Mouse (Mus musculus) spleen, postnatal 10 days (tissue): Measurements from ENCODE around the gene Tmem126a.

Source experiments
- DNase-seq, 2 experiments: peaks; one replicate each; pipeline ENCODE4 v3.0.0; 2021 to 2022; ENCODE audit warnings: low spot score in 2 of 2

The Tmem126a gene

GRCm38 (mm10) chr7:90456845-90457468 lies at the start of gene Tmem126a:
Tmem126a (minus strand) TSS chr7:90457229.
- DNase-seq = peak; percentile 66 to 78

- no peak for DNase-seq
Observed at GRCm38 (mm10) chr7:90482607-90483006, 25.6 kb upstream of the Tmem126a start.

DNA sequence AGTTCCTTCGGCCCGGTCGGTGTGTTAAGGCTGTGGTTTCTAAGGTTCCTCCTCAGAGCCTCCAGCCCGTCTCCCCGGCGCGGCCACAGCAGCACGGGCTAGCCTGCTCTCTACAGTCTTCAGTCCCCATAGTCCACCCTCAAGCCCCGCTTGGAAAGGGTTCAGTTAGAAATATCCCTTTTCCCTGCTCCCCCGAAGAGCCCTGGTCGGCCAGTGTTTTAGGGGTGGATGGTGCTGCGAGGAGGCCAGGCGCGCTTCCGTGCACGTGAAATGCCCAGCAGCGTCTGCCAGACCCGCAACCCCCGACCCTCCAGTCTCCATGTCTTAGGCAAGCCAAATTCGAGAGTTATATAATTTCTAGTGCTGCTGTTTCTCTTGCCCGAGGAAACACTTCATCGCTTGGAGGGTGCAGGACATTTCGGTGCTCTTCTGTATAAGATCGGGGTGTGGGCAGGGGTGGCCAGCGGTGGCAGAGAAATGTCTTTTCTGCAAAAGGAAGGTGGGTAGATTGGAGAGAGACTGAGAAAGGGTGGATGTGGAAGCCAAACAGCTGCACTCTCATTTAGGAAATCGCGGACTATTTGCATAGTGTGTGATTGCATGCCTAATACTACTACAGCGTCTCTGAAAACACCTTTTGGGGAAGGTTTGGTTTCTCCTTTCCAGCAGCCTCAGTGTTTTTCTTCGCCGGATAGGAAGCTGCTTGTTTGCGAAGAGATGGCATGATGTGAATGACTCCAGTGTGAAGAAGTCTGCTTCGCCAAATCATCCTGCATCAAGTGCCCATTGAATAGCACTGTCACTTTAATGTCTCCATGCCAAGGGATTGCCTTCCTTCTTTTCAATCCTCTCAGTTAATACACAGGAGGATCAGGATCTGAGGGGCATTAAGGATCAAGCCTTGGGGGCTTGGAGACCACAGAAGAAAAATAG lies 19.6 kb upstream of the Tmem126a start, which contains the start of gene Dlg2:
Dlg2 (plus strand) TSS at position 360 of the 933 bp plus-strand sequence.
- no peak for DNase-seq

- peak; percentile 99 for DNase-seq
Observed at GRCm38 (mm10) chr7:90475793-90476312, 18.8 kb upstream of the Tmem126a start, which contains the start of gene Tmem126b. Tmem126b (minus strand) TSS chr7:90476001.

- no peak for DNase-seq
Observed at GRCm38 (mm10) chr7:90473511-90473910, 16.5 kb upstream of the Tmem126a start.

GRCm38 (mm10) chr7:90461441-90461840 lies 4.4 kb upstream of the Tmem126a start:
- DNase-seq = no peak

DNA sequence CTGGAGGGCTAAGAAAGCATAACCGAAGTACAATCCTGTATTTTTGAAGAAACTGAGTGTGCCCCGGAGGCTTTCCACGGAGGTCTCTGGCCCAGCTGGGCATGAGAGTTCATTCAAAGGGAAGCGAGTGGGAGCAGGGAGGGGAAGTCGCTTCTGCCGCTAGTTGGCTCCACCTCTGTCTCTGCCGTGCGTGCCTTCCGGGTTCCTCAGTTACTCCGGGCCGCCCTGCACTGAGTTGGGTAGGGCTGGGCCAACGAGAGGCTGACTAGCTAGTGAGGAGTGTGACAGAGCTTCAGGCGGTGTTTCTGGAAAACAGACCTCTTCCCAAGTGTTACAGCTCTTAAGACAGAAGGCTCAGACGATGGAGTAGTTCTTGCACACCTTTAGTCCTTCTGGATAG lies 3.9 kb upstream of the Tmem126a start:
- DNase-seq = peak; percentile 23 to 67

GRCm38 (mm10) chr7:90460330-90460729 lies 3.3 kb upstream of the Tmem126a start:
- no peak for DNase-seq

GRCm38 (mm10) chr7:90457517-90457916 lies 488 bp upstream of the Tmem126a start:
- no peak for DNase-seq

DNA sequence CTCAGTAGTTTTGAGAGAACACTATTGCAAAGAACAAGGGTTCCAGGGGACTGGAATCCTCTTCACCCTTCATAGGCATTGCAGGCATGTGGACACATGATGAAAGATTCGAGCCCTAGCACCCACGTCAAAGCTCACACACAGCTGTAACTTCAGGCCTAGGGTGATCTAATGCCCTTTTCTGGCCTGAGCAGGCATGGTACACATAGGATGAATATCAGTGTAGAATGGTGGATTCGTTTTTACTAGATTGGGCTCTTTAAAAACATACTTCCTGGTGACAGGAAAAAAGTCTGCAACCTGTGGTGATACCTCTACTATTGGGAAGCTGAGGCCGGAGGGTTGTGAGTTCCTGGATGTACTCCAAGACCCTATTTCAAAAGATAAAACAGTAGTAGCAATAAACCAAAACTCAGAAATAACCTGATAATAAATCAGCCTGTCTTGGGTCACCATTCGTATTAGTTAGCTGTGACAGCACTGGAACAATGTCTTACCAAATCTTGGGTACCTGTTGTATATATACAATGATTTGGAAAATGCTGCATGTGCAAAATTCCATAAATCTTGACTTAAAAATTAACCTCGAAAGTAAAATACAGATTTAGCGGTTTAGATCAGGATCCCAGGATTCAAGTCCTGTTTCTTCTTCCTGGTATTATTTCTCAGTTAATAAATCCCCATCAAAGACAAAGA lies 732 bp downstream of the Tmem126a start:
- DNase-seq = no peak

DNA sequence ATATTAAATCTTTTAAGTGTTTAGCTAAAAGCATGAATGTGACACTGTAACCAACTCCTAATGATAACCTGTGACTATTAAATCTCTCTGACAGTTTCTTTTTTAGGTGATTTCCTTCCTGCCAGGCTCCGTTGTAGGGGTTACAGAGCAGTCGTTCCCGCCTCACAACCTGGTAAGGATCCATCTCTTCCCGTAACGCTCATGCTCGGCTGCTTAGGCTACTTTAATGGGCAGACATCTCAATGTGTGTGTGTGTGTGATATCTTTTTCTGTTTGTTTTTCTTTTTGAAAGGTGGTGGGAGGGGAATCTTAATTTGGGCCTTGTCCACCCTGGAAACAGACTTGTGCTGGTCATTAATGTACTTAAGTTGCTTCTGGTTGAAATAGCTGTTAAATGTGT lies 12.8 kb downstream of the Tmem126a start:
- DNase-seq = peak; percentile 22 to 25

- DNase-seq = peak; percentile 78 to 83
Observed at GRCm38 (mm10) chr7:90443101-90444091, 13.6 kb downstream of the Tmem126a start.

DNA sequence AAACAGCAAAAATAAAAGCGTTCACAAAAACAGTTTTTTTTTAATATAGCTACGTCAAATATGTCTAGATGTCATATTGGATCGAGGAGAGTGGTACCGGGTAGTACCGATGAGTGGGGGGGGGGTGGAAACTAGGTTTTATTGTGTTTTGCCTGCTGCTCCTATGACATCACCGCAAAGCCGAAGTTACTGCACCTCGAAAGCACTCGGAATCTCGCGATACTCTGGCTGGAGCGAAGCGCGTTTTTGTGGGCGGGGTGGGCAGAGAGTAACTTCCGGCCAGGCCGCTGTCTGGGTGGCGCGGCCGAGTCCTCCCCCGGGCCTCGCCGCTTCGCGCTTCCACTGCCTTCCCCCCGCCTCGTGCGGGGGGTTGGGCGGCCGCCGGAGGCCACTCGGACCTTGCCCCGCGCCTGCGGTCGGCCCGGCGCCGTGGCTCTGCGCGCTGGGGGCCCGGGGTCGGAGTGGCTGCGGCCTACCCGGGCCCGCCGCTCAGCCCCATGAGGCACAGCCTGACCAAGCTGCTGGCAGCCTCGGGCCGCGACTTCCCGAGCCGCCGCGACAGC lies 14.4 kb downstream of the Tmem126a start, which contains the start of gene Crebzf:
Crebzf (plus strand) TSS at position 212 of the 563 bp plus-strand sequence.
- DNase-seq = peak; percentile 92 to 97

DNA sequence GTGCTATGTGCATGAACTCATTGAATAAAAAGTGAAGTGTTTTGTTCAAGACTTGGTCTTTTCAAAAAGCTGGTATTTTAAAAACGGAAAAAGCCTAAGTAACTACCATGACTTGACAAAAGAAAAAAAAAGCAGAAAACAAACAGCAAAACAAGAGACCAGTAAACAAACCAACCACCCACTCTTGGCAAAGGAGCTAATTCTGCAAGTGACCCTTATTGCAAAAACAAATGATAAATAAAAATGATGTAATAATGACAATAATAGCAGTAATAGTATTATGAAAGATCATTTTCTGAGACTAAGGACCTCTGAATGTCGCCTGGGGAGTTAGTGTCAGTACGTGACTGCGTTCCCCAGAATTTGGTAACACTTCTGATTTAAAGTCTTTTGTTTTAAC lies 15.0 kb downstream of the Tmem126a start:
- no peak for DNase-seq

DNA sequence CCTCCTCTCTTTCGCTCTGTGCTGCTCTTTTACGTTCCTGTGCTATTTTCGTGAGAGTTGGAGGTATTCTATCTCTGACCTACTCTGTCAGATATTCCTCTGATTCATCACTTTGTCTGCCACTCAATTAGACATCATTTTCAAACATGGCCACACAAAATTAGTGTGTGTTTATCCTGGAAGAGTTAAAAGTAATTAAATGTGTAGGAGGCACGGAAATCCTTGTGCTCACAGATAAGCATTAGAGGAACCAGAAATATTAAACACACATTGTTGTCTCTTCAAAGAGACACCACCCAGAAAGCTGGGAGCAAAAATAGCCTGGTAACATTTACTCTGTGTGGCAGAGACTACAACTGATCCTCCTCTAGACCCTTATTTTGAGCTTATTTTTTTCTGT lies 17.0 kb downstream of the Tmem126a start:
- no peak for DNase-seq

GRCm38 (mm10) chr7:90432221-90432620 lies 24.8 kb downstream of the Tmem126a start:
- DNase-seq = no peak

GRCm38 (mm10) chr7:90427006-90427405 lies 30.0 kb downstream of the Tmem126a start:
- no peak for DNase-seq

GRCm38 (mm10) chr7:90426020-90427001 lies 30.7 kb downstream of the Tmem126a start, which contains the start of gene Ccdc89:
Ccdc89 (plus strand) TSS chr7:90426577.
- peak in 1 of 2 experiments; percentile 50 for DNase-seq

GRCm38 (mm10) chr7:90409934-90410333 lies 47.1 kb downstream of the Tmem126a start:
- DNase-seq = peak; percentile 35 to 73
